Mouse (Mus musculus): ENCODE measurements around the gene Ang4.
"Not testable (repeated sequence)": the region's sequence is repeated elsewhere in the genome, so short reads cannot be mapped to it uniquely, and the experiment has no call there.

Gene Ang4

GRCm38 (mm10) chr14:51773490-51773889, at the start of gene Ang4:
Ang4 (minus strand) TSS chr14:51773590.
- no peak for DNase-seq (ENCODE audit: low spot score)

GRCm38 (mm10) chr14:51799746-51800145, 26.4 kb upstream of the Ang4 start, which contains the start of gene AY358078:
AY358078 (plus strand) TSS chr14:51800046.
- DNase-seq (ENCODE audit: low spot score) = no peak

- no peak for DNase-seq (ENCODE audit: low spot score)
Observed at GRCm38 (mm10) chr14:51794106-51794505, 20.7 kb upstream of the Ang4 start.

GRCm38 (mm10) chr14:51789196-51789595, 15.8 kb upstream of the Ang4 start:
- no peak for DNase-seq (ENCODE audit: low spot score)

GRCm38 (mm10) chr14:51787061-51787460, 13.7 kb upstream of the Ang4 start:
- no peak for DNase-seq (ENCODE audit: low spot score)

GRCm38 (mm10) chr14:51786335-51786734, 12.9 kb upstream of the Ang4 start:
- DNase-seq (ENCODE audit: low spot score) = no peak

GRCm38 (mm10) chr14:51778865-51779481, 5.6 kb upstream of the Ang4 start:
- no peak for DNase-seq (ENCODE audit: low spot score)

- DNase-seq (ENCODE audit: low spot score) = no peak
Observed at GRCm38 (mm10) chr14:51777791-51778190, 4.4 kb upstream of the Ang4 start.

- DNase-seq (ENCODE audit: low spot score) = not testable (repeated sequence)
Observed at GRCm38 (mm10) chr14:51771378-51771777, 2.0 kb downstream of the Ang4 start.

GRCm38 (mm10) chr14:51755944-51756343, 17.4 kb downstream of the Ang4 start:
- DNase-seq (ENCODE audit: low spot score) = no peak

- no peak for DNase-seq (ENCODE audit: low spot score)
Observed at GRCm38 (mm10) chr14:51740347-51741170, 32.8 kb downstream of the Ang4 start.

GRCm38 (mm10) chr14:51739150-51739993, 34.0 kb downstream of the Ang4 start:
- no peak for DNase-seq (ENCODE audit: low spot score)

- no peak for DNase-seq (ENCODE audit: low spot score)
Observed at GRCm38 (mm10) chr14:51738411-51739149, 34.8 kb downstream of the Ang4 start.

GRCm38 (mm10) chr14:51737967-51738366, 35.4 kb downstream of the Ang4 start:
- no peak for DNase-seq (ENCODE audit: low spot score)

GRCm38 (mm10) chr14:51717083-51717482, 56.3 kb downstream of the Ang4 start, which contains the start of gene Gm5800:
Gm5800 (minus strand) TSS chr14:51717183.
- DNase-seq (ENCODE audit: low spot score) = no peak
